Mouse (Mus musculus) heart, postnatal 36 days (tissue): Measurements from ENCODE around the gene Hpcal1. TPM values are rescaled to one million over a fixed set of nuclear protein-coding genes. Genes with fewer than 3 reads are reported as not detected.

Experiments
- DNase-seq, 2 experiments: peaks; one replicate each; pipeline ENCODE4 v3.0.0; 2021 to 2022
- intact Hi-C: fragments of 180-260 bp; cut with DNase I; formaldehyde crosslinking; loops from one replicate; pipeline ENCODE4 v1.15.1; 2025
- total RNA-seq, 2 experiments: library from RNA; stranded (reverse); gene quantifications; 2 replicates each; pipeline ENCODE4 v1.2.3; 2021

Hpcal1 gene
- total RNA-seq, 2 experiments from 2014 or later, result 18.7 to 24.7 TPM

- intact Hi-C loops, result no loop called here
- no peak for DNase-seq
Measured at GRCm38 (mm10) chr12:17709926-17710746, 19.5 kb downstream of the Hpcal1 start.

GRCm38 (mm10) chr12:17710747-17711092 lies 20.1 kb downstream of the Hpcal1 start:
- intact Hi-C loops, result no loop called here
- DNase-seq, result no peak

GRCm38 (mm10) chr12:17711731-17712388 lies 21.2 kb downstream of the Hpcal1 start:
- no peak for DNase-seq
- intact Hi-C loops, result no loop called here

DNA sequence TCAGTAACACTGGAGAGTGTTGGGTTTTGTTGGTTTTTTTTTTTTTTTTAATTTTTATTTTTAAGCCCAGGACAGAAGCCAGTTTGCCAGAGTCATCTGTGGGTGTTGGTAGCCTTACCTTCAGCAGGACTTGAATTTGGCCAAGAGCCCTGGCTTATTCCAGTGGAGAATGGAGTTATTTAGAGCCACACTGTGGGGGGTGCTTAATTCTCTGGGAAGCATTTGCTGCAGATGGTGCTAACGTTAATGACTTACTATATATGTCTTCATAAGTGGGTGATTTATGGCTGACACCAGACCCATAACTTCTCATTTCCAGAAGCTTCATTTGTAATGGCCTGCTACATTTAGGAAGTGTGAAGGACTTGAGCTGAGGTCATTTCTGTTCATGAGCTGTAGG lies 21.9 kb downstream of the Hpcal1 start:
- DNase-seq, result no peak

GRCm38 (mm10) chr12:17715720-17716478 lies 25.2 kb downstream of the Hpcal1 start:
- intact Hi-C loops, result no loop called here
- DNase-seq, result no peak

More for the DNA sequence above, 21.9 kb downstream of the Hpcal1 start:
- intact Hi-C loops, result no loop called here

GRCm38 (mm10) chr12:17717257-17717656 lies 26.6 kb downstream of the Hpcal1 start:
- DNase-seq, result no peak
- intact Hi-C loops, result no loop called here

DNA sequence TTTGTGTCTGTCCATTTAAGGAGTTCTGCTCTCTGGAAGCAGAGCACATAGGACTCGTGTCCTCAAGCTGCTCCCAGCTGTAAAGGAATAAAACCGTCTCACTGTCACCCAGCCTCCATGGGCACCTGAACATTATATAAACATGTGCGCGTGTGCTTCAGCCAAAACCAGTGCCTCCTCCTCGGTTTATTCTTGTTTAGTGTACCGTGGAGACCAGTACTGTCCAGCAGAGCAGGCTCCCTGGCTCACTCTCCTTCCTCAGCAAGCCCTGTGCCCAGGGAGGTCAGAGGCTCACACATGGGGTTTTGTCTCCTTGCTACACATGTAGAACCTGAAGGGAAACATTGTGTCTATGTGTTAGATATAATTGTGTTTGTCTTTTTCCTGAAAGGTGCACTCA lies 27.5 kb downstream of the Hpcal1 start:
- no peak for DNase-seq
- intact Hi-C loops, result no loop called here

GRCm38 (mm10) chr12:17721058-17721457 lies 30.4 kb downstream of the Hpcal1 start:
- DNase-seq, result no peak
- intact Hi-C loops, result no loop called here

DNA sequence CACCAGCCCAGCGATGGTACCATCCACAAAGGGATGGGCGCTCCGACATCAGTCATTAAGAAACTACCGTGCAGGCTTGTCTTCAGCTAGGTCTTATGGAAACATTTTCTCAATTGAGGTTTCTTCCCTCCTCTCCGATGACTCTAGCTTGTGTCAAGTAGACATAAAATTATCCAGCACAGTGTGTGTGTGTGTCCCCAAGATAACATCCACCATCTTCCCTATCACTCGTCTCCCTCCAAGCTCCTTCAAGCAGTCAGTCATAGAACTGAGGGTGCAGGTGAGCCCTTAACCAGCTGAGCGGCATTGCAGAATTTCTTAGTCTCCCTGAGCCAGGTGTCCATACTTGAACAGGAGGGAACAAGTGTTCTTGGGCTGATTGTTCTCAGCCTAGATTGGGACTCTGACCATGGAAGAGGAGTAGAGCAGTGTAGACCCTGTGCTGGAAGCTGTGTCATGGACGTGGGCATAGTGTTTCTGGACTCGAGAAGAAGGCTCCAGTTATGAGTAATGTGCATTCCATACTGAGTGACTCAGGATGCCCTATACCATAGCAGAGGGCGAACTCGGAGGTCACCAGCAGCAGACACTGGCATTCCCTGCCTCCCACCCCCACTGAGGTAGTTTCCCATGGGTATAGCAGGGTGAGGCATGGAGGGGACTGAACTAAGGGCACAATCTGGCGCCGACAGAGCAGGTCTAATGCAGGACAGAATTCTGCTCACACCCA lies 32.0 kb downstream of the Hpcal1 start:
- intact Hi-C loops, result no loop called here
- DNase-seq, result no peak

- intact Hi-C loops, result no loop called here
Measured at GRCm38 (mm10) chr12:17723182-17723570, 32.5 kb downstream of the Hpcal1 start.

DNA sequence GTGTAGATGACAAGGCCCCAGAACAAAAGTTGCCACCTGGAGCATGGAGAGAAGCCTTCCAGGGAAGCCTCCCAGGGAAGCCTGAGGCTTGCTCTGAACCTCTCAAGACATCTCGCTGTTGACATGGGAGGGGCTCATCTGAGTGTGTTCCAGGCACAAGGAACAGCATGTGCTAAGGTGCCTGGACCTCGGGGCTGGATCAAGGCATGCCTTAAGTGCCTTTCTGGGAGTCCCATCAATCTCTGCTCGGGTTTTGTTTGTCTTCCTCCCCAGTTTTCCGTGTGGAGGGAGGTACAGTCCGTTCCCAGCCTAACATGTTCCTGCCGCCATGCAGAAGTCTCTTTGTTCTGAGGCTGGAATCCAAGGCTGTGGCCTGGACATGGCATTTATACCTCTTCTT lies 33.3 kb downstream of the Hpcal1 start:
- DNase-seq, result no peak
- intact Hi-C loops, result no loop called here

More at GRCm38 (mm10) chr12:17723182-17723570, 32.5 kb downstream of the Hpcal1 start:
- DNase-seq, result no peak

DNA sequence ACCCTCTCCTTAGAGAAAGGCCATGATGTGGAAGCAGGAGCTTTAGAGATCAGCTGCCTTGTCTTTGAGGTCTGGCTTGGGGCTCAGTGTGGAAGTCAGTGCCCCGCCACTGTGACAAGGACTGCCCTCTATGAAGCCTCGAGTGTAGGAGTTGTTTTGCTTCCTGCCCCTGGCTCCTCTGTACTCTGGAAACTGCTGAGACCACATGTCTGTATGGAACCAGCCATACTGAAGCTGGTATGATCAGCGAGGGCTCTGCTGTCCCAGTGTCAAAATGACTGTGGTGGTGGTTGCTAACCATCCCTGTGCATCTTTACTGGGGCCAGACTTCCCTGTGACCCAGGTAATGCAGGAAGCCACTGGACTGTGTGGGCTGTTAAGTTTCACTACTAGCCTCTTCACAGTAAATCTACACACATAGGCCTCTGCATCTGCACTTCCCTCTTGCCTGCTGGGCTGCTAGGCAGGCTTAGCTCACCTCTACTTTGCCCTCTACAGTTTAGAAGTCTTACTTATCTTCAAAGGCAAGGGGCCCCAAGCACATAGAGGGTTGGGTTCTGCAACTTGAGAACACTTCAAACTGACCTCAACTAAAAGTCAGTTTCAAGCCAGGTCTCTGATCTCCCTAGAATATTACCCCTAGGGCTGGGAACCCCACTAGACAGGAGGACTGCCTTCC lies 33.9 kb downstream of the Hpcal1 start:
- intact Hi-C loops, result no loop called here
- DNase-seq, result no peak

GRCm38 (mm10) chr12:17725592-17725991 lies 34.9 kb downstream of the Hpcal1 start:
- intact Hi-C loops, result no loop called here
- no peak for DNase-seq

DNA sequence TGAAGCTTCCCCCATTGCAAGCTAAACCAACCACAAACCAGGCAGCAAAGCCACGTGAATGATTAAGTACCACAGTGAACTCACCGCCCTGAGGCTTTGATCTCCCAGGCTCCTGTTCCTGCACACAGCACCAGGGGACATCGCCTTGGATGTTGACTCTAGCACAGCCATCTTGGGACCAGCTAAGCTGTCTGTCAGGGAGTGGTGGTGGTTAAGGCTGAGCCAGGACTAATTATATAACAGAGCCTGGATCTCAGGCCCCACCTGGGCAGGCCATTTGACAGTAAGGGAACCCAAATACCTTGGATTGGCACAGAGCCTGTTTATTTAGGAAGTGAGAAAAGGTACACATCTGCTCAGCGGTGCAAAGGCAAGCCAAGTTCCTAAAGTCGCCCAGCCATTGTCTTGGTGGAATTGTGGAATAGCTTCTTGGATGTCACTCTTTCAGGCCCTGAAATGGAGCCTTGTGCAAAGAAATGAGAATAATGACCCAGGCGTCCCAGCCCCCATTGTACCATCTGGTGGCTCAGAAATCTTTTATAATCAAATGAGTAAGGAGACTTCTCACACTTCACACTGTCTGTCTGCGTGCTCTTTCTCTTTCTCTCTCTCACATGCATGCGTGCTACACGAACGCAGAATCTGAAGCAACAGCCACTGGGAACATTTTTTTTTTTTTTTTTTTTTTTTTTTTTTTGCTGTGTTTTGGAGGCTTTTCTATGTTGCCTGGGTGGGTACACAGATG lies 36.1 kb downstream of the Hpcal1 start:
- intact Hi-C loops, result no loop called here
- DNase-seq, result no peak

DNA sequence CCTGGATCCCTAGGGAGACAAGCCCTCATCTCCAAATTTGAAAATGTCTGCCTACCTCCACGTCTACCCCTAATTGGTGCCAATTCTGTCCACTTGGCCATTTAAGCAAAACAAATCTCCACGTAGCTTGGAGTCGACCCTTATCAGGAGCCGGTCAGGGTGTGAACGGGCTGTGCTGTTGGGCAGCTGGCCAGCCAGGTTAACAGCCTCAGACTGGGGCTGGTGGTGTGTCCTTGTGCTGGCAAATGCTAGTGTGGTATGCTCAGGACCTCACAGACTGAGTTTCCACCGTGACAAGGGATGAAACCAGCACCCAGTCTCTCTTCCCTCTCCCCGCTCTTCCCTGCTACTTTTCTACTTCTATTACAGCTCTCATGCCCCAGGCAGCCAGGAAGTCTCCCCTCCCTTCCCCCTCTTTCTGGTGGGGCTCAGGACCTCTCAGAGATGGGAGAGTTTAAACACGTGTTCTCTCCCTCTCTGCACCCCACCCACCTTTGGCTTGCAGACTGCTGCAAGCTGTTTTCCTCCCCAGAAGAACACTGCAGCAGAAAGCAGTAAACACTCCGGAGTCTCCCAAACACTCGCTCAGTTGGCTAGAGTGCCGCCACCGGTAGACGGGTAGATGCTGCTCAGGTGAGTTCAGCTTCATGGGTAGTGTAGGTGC lies 37.2 kb downstream of the Hpcal1 start:
- peak in 1 of 2 experiments; percentile 58 for DNase-seq
- intact Hi-C loops, result loop anchor here (2.0 kb wide), 1 partner anchor 31 kb away; no protein-coding TSS in a partner anchor

- intact Hi-C loops, result loop anchor here (2.0 kb wide), 1 partner anchor 33 kb away; no protein-coding TSS in a partner anchor
- peak; percentile 69 to 81 for DNase-seq
Measured at GRCm38 (mm10) chr12:17729211-17729900, 38.7 kb downstream of the Hpcal1 start.

GRCm38 (mm10) chr12:17732006-17732405 lies 41.4 kb downstream of the Hpcal1 start:
- intact Hi-C loops, result no loop called here
- no peak for DNase-seq

GRCm38 (mm10) chr12:17732546-17732945 lies 41.9 kb downstream of the Hpcal1 start:
- DNase-seq, result no peak
- intact Hi-C loops, result no loop called here
